Mouse (Mus musculus) embryonic fibroblast, embryonic 13.5 days (primary cell): ENCODE measurements at regions not wholly inside any gene's neighbourhood (a gene's known extent, or its start where the extent isn't known, plus 50 kb on each side); places are given as distances from the start of the nearest gene placed in this dataset.

Source experiments
- CTCF ChIP-seq: IDR thresholded peaks from 2 replicates; pipeline ENCODE4 v1.5.1; 2011; ENCODE audit warnings: mild to moderate bottlenecking, control low read depth, low read length, moderate library complexity, borderline replicate concordance; ENCODE audit not compliant: insufficient read depth
- POLR2A ChIP-seq: IDR thresholded peaks from 2 replicates; pipeline ENCODE4 v1.6.1; 2011; ENCODE audit warnings: low read depth, mild to moderate bottlenecking, control low read depth, low read length, moderate library complexity

GRCm38 (mm10) chr8:26503918-26504317 lies 384.6 kb downstream of the Gm45692 start:
- TF ChIP-seq CTCF, result no peak
- no peak for TF ChIP-seq POLR2A
